Mouse (Mus musculus) right cerebral cortex, postnatal 36 days (tissue): ENCODE results near the gene Rbm25.

Experiments used
- DNase-seq, 2 experiments: peaks; one replicate each; pipeline ENCODE4 v3.0.0; 2022; ENCODE audit warnings: low spot score in 2 of 2, mixed read lengths in 1 of 2

Rbm25 gene

DNA sequence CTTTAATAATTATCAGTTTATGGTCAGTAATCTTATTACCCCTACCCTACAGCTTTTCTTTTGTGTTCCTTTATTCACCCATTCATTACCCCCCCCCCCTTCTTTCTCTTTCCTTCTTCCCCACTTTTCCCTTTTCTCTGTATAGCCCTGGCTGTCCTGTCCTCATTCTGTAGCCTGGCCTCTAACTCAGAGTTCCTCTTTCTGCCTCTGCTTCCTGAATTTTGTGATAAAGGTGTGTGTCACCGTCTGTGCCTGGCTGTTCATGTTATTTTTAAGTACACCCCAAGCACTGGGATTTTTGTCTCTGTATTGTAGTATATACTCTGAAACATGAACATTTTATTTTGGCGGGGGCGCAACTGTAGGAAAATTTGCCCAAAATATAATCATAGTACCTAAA is 19.3 kb downstream of the Rbm25 start:
- no peak for DNase-seq

DNA sequence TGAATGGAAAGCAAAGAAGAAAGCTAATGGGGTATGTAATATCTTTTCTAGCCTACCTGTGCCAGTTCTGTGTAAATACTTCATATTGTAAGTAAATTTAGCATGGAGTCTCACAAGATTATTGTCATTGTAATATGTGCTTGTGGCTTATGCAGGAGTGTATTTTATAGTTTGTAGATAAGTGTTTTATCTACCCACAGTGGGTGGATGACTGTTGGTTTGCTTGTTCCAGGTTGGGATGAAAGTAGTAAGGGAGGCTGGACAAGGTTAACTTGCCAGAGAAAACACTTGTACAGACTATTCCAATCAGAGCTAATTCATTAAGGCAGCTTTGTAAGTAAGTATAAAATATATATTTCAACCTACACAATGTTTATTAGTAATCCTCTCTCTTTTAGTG is 20.4 kb downstream of the Rbm25 start:
- DNase-seq, result no peak

DNA sequence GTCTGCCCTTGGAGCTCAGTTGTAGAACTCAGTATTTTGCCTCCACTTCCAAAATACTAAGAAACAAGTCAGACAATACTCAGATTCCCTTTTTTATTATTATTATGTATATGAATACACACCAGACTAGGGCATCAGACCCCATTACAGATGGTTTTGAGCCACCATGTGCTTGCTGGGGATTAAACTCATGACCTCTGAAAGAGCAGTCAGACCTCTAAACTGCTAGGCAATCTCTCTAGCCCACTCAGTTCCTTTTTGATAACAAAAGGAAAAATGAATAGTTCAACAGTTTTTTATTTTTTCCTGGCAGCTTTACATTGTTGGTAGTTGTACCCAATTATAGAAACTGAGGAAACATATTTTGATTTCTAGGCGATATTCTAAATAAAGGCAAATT is 54.4 kb downstream of the Rbm25 start:
- no peak for DNase-seq

DNA sequence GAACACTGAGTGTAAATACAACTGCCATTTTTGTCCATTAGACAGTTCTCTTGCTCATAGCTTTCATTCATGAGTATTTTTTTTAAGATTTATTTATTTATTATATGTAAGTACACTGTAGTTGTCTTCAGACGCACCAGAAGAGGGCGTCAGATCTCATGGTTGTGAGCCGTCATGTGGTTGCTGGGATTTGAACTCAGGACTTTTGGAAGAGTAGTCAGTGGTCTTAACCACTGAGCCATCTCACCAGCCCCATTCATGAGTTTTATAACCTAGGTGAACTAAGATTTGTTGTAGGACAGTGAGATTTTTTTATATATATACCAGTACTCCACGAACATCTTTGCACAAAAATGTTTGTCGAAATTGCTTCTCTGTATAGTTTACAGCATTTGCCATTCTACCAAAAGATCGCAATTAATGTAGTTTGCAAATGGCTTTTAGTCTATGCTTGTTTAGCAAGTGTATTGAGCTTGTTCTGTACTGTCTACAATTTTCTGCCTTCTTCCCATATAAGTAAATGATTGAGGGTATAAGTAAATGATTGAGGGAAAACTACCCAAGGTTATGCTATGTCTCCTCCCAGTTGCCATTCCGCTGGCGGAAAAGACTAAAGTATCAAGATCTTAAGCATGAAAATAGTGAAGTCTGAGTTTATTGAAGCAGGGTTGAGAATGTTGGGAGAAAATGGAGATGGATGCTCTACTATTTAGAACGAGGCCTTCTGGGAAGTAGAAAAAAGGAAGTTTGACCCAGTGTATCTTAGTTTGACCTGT is 55.7 kb downstream of the Rbm25 start:
- DNase-seq, result no peak

DNA sequence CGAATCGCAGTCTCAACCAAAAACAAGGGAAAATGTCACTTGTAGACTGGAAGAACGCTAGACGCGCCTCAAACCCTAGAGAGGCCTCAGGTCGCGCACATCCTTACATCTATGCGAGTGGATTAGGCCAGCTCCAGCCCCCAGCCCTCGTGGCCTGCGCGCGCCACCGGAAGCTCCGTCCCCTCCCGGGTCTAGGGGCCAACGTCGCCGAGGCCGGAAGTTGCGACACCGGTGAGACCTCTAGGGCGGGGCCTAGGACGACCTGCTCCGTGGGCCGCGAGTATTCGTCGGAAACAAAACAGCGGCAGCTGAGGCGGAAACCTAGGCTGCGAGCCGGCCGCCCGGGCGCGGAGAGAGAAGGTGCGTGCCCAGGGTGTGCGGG is 56.9 kb downstream of the Rbm25 start, which contains the start of gene Psen1:
Gene Psen1 (plus strand): TSS at position 219 of the 382 bp plus-strand sequence.
- peak; percentile 87 to 89 for DNase-seq

DNA sequence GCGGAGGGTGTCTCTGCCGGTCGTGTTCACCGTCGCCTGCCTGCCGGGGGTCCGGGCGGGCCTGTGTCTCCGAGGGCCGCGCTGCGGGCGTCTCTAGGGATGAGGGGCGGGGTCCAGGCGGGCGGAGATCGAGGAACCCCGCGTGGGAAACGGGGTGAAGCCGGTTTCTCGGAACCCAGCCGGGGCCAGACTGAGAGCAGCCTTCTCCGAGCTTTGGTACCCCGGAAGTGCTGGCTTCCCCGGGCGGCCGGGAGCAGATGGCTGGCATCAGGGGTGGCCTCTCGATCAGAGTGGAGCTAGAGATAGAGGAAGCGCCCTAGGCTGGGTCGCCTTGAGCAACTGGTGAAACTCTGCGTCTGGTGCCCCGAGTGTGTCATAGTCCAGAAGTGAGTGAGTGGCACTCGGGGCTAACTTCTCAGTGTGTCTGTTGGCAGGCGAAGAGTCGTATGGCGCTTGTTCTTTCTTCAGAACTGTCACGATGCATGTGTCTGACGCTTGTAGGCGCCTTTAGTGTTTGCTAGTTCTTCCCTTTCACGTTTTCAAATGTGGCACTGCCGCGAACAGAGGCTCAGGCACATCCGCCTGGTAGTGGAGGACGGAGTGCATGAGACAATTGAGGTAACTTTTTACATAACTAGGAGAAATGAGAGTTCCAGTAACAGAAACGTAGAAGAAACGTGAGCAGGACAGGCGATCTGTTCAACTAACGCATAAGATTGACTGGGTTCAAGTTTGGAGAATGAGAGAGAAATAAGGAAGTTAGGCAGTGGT is 57.5 kb downstream of the Rbm25 start:
- DNase-seq, result peak; percentile 22 to 50

DNA sequence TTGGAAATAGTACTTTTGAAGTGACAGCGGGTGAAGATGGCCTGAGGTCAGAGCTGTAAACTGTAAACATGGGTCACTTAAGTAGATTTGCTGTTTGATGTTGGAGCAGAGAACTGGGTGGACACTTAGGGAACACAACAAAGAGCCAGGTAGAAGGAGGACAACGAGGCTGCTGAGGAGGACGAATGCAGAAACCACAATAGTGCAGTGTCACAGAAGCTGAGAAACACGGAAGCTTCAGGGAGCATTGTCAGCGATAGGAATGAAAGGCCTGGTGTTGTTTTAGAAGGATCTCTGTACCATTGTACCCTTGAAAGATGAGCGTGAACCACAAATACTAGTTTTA is 58.0 kb downstream of the Rbm25 start:
- no peak for DNase-seq

DNA sequence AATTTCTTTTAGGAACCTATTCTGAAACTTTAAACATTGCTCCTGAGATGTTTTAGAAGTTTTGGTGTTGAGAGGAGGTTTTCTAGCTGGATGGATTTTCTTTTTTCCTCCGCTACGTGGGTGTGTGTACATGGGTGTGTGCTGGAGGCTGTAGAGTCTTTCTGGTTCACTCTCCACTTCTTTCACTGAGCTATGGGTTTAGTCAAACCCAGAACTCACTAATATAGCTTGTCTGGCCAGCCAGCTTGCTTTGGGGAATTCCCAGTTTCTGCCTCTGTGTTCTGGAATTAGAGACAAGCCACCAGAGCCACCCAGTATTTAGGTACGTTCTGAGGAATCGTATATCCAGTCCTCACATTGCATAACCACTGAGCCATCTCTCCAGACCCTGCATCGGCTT is 63.0 kb downstream of the Rbm25 start:
- no peak for DNase-seq

GRCm38 (mm10) chr12:83694669-83695068 is 63.6 kb downstream of the Rbm25 start:
- no peak for DNase-seq

DNA sequence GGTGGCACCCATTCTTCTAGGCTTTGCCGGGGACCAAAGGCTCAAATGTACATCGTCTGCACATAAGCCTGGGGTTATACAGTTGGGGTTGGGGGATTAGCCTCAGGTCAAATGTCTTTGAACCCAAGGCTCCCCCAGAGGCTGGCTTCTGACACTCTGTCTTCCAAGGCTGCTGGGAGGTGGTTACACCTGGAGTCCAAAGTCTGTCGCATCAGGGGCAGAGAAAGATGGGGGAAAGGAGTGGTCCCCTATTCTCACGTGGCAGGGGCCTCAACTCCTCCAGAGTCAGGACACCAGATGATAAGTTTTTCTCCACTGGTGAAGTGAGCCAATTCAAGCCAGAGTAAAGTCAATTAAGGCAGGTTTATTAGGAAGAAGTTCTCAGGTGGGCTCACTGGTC is 67.6 kb downstream of the Rbm25 start:
- no peak for DNase-seq

DNA sequence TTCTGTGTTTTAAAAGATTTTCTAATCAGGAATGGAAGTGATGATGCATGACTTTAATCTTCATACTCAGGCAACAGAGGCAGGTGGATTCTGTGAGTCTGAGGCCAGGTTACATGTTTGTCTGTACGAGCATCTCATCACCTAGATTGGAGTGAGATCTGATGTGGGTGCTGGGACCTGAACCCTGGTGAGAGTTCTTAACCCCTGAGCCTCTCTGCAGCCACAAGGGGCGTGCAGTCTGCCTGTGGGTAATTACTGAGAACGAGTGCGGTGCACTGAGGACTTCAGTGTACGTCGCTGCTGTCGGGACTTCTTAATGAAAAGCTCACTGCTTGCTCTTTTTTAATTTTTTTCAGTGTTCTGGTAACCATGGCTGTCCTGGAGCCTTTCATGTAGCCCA is 70.6 kb downstream of the Rbm25 start:
- DNase-seq, result no peak

GRCm38 (mm10) chr12:83702796-83703195 is 71.8 kb downstream of the Rbm25 start:
- DNase-seq, result no peak

- DNase-seq, result no peak
These were observed 75.9 kb downstream of the Rbm25 start for GRCm38 (mm10) chr12:83706951-83707350.

DNA sequence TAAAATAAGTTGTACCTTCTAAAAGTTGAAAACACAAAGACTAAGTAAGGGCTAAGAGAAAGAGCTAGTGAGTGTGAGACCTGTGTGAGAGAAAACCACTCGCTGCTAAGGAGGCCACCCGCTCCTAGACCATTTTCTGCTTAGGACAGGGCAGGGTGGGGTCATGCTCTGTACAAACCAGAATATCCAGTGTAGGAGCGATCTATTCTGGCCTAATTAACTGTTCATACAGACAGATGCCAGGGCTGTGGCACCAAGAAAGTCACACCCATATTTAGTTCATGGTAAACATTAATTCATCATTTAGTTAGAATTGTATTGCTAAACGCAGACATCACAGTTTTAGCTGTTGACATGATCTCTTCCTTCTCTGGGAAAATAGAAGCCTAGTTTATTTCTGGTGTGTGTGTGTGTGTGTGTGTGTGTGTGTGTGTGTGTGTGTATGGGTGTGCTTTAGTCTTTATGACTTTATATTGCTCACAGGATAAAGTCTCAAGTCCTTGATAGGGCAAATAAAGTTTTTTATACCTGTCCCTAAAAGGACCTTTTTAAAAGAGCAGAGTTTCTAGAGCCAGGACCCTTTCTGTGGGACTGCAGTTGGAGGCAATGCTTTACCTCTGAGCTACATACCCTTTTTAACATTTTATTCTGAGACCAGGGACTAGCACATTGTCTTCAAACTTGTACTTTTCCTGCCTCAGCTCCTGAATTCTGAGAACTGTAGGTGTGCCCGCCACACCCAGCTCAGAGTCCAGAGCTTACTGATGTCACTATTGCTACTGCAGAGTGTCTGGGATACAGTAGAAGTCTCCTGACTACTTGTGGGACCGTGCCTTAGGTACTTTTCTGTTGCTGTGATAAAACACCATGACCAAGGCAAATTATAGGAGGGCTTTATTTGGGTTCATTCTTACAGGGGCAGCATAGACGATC is 77.4 kb downstream of the Rbm25 start:
- DNase-seq, result no peak

GRCm38 (mm10) chr12:83709934-83710333 is 78.9 kb downstream of the Rbm25 start:
- no peak for DNase-seq

GRCm38 (mm10) chr12:83713749-83714148 is 82.7 kb downstream of the Rbm25 start:
- peak in 1 of 2 experiments; percentile 36 for DNase-seq

DNA sequence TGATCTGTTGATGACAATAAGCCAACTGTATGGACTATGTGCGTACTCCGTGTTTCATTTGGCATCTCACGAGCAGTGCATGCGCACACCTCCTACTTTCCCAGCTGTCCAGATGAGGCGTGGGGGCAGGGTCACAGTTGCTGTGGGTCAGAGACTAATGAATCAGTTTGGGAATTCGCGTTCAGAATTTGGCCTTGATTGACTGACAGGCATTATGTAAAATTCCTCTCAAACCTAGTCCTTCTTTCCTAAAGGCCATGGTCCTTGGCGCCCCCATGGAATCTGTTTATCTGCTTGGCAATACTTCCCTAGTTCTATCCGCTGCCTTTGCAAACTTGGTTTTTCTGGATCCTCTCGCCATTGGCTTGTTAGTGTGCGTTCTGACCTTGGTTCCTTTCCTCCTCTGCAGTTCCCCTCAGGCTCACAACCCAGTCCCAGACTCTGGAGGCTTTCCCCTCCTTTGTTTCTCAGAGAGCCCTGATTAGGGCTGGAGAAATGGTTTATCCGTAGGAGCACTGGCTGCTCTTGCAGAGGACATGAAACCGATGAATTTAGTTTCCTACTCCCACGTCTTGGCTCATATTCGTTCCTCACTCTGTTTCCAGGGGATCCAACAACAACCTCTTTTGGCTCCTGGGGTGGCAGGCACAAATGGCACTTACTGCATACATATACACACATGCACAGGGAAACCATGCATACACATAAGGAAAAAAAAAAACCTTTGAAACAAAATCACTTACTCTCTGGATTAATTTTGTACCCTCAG is 85.6 kb downstream of the Rbm25 start:
- peak; percentile 15 to 58 for DNase-seq

DNA sequence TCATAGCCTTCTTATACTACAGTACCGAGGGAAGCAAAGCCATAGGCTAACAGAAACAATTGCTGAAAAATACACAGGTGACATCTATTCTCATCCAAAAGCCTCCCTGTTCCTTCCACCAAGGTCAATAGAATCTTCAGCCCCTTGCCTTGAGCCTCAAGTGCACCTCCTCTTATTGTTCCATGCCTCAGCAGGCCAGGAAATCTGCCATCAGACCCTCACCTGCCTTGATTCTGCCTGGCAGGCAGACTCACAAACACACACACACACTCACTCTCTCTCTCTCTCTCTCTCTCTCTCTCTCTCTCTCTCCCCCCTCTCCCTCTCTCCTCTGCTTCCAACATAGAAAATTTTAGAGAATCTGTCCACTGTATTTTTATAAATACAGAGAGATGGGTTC is 88.4 kb downstream of the Rbm25 start:
- no peak for DNase-seq

GRCm38 (mm10) chr12:83721281-83721680 is 90.2 kb downstream of the Rbm25 start:
- DNase-seq, result no peak

- no peak for DNase-seq
These were observed 92.0 kb downstream of the Rbm25 start for GRCm38 (mm10) chr12:83723037-83723436.
